Mouse (Mus musculus) thymus, postnatal 25 days (tissue): ENCODE results near the gene Frmd8.

Experiments used
- DNase-seq: peaks from one replicate; pipeline ENCODE4 v3.0.0; 2022

Frmd8 gene

DNA sequence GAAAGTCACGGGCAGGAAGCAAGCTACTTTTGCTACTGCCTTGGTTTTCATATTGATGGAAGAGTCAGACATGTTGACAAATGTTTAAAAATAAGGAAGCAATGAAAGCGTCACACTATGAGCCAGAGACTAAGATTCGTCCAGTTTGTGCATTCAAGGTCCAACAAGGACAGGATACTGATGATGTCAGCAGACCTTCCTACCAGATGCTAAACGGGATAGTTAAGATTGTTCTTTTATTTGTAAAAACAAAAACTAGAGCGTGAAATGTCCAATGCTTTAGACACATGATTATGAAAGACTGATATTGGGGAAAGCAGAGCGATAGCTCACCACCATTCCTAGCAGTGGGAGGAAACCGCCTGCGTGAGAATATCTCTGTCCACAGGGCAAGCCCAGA is 37.5 kb downstream of the Frmd8 start:
- DNase-seq = no peak

- no peak for DNase-seq
Observed at GRCm38 (mm10) chr19:5836941-5837572, 38.0 kb downstream of the Frmd8 start.

GRCm38 (mm10) chr19:5835922-5836430 is 39.1 kb downstream of the Frmd8 start:
- no peak for DNase-seq

DNA sequence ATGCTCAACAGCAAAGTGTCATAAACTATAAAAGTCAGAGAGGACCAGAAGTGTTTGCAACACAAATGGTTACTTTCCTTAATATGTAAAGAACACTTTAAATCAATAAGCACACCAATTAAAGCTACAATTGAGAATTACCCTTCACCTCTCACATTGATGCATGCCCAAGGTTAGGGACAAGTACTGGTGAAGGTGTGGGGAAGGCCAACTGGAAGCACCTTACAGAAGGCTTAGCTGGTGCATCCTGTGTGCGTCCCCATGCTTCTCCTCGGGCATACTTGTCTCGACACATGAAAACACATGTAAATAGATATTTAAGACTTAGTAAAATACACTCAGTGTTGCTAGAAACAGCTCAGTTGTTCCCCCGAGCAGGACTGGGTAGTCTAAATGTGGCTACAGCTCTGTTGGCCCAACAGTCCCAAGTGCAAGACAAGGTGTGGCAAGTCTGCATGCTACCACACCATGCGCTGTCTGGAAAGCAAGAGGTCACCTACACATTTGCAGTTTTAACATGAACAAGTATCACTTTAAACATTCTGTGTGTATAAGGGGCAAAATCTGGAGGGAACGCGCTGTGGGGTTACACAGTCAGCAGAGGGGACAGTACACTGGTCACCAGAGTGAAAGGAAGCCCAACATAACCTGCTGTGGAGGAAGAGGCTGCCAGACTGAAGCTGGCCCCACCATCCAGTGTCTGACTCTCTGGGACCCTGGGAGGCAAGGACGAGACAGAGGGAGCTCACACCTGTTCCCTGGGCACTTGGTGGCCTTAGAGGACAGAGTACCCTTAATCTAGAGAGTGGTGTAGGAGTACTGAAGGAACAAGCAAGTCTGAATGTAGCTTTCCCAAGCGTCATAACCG is 39.8 kb downstream of the Frmd8 start:
- DNase-seq = no peak

- DNase-seq = no peak
Observed at GRCm38 (mm10) chr19:5834260-5834925, 40.7 kb downstream of the Frmd8 start.

DNA sequence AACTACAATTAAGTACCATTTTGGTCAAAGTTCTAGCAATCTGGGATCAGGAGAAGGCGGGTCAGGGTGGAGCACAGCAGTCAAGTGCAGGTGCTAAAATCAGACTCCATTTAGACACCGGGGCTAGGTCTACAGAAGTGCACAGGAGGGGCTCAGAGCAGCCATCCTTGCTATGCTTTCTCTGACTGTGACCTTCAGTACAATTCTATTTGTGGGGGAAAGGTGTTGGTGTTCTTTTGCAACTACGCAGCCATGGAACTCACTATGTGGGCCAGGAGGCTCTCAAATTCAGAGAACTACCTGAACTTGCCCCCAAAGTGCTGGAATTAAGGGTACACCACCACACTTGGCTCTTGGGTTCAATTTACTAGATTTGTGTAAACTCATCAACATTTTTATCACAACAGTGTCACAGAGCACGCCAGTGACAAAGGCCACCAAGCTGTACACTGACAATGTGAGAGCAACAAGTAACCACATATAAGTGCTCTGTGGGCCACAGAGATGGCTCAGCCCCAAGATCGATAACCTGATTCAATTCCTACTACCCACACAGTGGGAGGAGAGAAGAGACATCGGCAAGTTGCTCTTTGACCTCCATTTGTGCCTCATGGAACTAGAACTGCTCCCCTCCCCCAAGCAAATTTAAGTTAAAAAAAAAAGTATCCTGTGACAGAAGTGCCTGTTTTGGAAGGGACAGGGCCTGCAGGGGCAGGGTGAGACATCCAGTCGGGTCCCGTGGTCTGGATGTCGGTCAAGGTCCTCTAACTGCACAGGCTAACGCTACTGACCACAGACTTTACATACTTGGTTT is 41.6 kb downstream of the Frmd8 start:
- DNase-seq = no peak

- DNase-seq = no peak
Observed at GRCm38 (mm10) chr19:5832326-5832725, 42.7 kb downstream of the Frmd8 start.

DNA sequence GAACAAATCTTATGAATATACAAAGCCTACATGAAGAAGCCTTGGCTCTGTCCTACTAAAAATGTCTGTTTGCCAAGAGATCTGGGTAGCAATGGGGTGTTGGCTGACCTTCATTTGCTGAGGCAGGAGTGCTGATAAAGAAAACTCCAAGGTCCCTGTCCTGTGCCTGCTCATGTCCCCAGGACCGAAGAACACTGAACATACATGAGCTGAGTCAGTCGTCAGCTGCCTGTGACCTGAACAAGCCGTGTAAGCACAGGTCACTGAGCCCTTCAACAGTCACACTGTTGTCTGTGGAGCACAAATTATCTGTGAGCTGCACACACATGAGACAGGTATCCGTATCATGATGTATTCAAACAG is 43.1 kb downstream of the Frmd8 start:
- DNase-seq = no peak

GRCm38 (mm10) chr19:5831224-5831957 is 43.7 kb downstream of the Frmd8 start:
- DNase-seq = no peak

DNA sequence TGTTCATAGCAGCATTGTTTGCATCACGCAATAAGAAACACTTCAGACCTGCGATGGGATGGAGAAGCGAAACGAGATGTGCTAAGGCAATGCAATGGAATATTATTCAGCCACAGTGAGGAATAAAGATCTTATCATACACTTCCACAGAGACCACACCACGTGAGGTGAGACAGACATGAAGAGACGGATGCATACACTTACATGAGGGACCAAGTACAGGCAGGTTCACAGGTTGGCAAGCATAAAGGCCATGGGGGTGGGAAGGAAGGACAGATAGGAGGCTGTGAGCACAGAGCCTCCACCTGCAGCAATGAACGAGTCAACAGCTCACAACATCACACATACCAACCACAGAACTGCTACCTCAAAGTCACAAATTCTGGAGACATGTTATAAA is 44.3 kb downstream of the Frmd8 start:
- no peak for DNase-seq

- no peak for DNase-seq
Observed at GRCm38 (mm10) chr19:5829958-5830615, 45.0 kb downstream of the Frmd8 start.

- no peak for DNase-seq
Observed at GRCm38 (mm10) chr19:5828905-5829304, 46.2 kb downstream of the Frmd8 start.

DNA sequence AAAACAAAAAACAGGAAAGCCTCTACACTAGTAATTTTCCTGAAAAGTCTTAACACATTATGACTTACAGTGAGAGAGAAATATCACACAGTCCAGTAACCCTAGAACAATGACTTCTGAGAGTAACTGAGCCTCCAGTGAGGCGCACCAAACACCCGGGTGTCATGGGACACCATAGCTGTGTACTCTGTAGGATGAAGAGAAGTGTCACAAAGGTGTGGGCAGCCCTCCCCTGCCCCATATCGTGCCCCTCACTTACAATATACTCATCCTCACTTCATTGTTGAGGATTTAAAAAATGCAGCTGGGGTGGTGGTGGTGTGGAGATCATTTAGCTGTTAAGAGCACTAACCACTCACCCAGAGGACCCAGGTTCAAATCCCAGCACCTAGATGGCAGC is 46.9 kb downstream of the Frmd8 start:
- DNase-seq = no peak

GRCm38 (mm10) chr19:5827456-5828154 is 47.5 kb downstream of the Frmd8 start:
- no peak for DNase-seq

- DNase-seq = no peak
Observed at GRCm38 (mm10) chr19:5827044-5827443, 48.0 kb downstream of the Frmd8 start.

- DNase-seq = no peak
Observed at GRCm38 (mm10) chr19:5826731-5827002, 48.4 kb downstream of the Frmd8 start.

DNA sequence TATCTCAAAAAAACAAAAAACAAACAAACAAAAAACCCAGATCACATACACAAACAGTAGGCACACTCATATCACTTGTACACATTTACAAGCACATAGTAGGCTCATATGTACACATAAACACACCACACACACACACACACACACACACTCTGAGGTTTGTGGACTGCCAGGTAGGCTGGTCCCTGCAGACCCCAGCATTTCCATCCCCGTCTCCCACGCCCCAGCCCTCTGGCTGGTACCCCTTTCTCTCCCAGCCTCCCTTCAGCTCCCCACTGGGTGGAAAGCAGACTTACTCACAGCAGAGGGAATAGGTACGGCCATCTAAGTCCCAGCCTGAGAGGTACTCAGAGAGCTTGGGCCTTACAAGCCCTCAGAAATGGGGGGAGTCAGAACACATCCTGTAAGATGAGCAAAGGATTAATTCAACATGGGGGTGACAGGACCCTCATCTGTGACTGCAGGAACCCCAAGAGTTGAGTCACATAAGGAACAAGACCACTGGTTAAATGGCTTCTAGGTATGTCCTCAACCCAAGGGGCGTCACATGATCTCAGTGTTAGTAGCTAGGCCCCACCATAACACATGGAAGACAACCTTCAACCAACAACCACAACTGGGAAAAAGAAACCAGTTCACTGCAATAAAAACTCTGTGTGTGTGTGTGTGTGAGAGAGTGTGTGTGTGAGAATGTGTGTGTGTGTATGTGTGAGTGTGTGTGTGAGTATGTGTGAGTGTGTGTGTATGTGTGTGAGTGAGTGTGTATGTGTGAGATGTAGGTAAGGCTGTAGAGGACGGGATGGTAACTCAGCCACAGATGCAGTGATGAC is 49.0 kb downstream of the Frmd8 start:
- no peak for DNase-seq

DNA sequence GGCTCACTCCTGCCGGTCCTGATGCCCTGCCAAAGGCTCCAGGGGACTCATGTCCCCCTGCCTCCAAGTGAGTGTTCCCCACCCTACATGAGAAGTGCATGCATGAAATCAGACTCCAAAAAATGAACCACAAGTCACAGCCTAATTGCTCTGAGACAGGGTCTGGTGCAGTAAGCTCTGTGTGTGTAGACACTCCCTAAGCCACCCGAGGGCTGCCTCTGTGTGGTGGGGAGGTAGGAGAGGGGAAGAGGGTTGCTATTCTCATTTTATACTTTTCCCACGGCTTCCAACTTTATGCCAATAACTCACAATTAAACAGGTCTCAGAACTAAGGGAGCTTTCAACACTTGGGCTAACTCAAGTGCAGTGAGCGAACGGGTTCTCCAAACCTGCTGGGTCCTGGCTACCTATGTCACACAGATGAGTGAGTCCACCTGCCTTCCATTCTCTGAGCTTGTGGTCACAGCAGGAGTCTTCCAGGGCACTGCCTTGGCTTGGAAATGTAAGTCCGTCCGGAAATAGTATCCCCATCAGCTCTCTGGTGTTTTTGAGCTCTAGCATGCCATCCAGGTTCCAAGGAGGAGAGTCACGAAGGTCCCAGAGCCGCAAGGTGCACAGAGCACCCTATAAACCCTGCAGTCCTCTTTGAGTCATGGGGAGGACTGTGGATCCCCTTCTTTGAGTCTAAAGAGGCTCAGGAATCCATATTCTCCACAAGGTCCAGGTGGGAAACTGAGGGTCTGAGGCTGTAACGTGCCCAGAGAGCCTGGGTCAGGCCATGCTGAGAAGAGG is 50.1 kb downstream of the Frmd8 start:
- DNase-seq = no peak

GRCm38 (mm10) chr19:5824043-5824825 is 50.8 kb downstream of the Frmd8 start:
- peak; percentile 50 for DNase-seq
